Mouse (Mus musculus): ENCODE data around the gene Cox5a. TPM values are rescaled to one million over a fixed set of nuclear protein-coding genes. Genes with fewer than 3 reads are reported as not detected.

The Cox5a gene
- total RNA-seq, 2 experiments from 2014 or later: 381 to 426 TPM

DNA sequence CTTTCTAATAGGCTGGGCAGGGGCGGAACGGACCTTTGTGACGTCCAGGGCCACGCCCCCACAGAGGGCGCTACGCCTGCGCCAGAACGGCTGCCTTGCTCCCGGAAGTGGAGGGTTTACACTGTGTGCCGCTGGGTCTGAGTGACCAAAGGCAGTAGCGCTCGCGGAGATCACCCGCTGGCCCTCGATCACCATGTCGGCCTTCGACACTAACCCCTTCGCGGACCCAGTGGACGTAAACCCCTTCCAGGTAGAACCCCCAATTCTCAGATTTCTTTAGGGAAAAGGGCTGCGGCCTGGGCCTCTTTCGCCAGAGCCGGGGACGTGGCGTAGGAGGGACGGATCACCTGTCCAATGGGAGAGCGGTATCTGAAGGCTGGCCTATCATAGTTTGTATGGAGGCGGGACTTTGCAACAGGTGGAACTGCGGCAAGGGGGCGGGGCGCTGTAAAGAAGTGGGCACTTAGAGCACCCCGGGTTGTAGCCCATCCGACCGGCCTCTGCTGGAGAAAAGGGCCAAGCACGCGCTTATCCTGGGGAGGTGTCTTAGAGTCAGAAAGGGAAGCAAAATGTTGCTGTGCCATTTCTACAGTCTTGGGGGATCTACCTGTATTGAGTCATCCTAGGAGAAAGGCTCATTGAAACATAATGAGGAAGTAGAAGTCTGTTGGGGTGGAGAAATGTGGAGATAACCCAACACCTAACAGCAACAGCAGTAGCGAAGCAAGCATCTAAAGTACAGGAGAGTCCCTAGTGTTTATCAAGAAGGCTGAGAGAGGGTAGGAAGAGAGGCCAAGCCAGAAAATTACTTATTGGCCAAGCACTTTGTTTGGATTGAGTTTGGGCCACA, 40.0 kb downstream of the Cox5a start, which contains the start of gene Scamp2:
Gene Scamp2, plus strand, starts transcription at position 83 of the 850 bp plus-strand sequence.
- DNase-seq (ENCODE audit: low spot score in 2 of 2): peak; percentile 66 to 85

GRCm38 (mm10) chr9:57561711-57562099, 40.6 kb downstream of the Cox5a start:
- DNase-seq (ENCODE audit: low spot score in 2 of 2): no peak

GRCm38 (mm10) chr9:57562896-57563372, 41.9 kb downstream of the Cox5a start:
- no peak for DNase-seq (ENCODE audit: low spot score in 2 of 2)

GRCm38 (mm10) chr9:57564609-57565008, 43.5 kb downstream of the Cox5a start:
- DNase-seq (ENCODE audit: low spot score in 2 of 2): no peak

GRCm38 (mm10) chr9:57565741-57566221, 44.7 kb downstream of the Cox5a start:
- DNase-seq (ENCODE audit: low spot score in 2 of 2): no peak

DNA sequence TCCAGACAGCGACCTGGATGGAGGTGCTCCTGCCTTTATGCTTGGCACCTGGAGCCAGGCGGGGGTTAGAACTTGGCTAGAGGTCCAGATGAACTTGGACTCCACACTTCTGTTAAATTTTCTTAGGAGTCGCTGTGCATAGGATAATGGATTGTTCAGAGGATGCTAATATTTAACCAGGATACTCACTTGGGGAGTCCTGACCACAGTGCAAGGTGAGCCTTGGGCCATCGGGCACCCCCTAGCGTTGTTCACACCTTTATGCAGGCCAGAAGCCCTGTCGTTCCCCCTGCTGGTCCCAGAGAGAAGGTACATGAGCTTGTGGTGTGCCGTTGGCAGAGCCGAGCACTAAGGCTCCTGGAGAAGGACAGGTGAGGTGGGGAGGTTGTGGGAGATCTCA, 45.8 kb downstream of the Cox5a start:
- DNase-seq (ENCODE audit: low spot score in 2 of 2): no peak

DNA sequence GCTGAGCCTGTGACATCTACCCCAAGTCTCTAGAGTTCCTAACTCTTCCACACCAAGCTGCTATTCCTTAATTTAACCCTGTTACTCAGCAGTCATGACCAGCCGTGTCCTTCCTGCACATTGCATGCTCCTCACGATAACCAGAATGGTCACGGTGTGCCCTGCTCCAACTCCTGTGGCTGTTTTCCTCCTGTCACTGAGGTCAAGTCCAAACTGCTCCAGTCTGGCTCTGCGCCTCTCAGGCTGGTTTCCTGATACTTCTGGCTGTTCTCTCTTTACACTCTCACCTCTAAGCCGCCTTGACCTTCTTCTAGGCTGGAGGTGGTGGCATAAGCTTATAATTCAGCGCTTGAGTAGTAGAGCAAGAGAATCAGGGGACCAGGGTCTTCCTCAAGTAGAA, 47.4 kb downstream of the Cox5a start:
- DNase-seq (ENCODE audit: low spot score in 2 of 2): no peak

DNA sequence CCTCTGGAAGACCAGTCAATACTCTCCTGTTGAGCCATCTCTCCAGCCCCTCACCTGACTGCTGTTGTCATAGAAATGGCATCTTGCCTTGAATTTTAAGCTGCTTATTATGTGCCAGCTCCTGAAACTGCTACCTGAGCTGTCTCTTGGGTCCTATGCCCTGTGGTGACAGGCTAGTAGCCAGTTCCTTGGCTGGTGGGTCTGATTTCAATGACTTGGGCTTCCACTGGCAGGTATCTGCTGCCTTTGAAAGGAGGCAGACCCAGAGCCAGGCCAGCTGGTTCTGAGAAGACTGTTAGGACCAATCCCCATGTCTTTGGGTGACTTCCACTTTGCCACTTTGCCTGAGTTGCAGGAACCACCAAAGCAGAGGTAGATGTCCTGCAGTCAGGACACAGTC, 53.3 kb downstream of the Cox5a start:
- DNase-seq (ENCODE audit: low spot score in 2 of 2): no peak

DNA sequence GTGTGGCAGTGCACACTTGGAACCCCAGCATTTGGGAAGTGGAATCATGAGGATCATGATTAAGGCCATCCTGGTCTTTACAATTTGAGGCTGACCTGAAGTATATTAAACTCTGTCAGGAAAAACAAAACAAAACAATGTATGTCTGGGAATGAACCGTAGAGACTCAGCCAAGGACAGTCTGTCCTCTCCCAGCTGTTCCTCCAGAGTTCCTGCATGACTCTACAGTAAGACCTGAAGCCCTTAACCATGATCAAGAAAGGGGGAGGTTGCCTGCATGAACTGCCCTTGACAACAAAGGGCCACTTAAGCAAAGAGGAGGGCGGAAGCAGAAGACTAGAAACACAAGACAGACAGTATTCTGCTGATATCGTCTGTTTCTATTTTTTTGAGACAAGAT, 54.5 kb downstream of the Cox5a start:
- DNase-seq (ENCODE audit: low spot score in 2 of 2): no peak

- no peak for DNase-seq (ENCODE audit: low spot score in 2 of 2)
Observed at GRCm38 (mm10) chr9:57577144-57577849, 56.2 kb downstream of the Cox5a start.

Other genes with a start within 250 kb of the Cox5a start
- 10 to 100 TPM; 22.4 to 25.1 TPM for gene Ppcdc, start 81.2 kb upstream of the Cox5a start, total RNA-seq (2021)
- gene Scamp5, start 53.2 kb upstream of the Cox5a start, total RNA-seq (2021): 10 to 100 TPM; 27.7 to 29.8 TPM
- gene Rpp25, start 17.2 kb upstream of the Cox5a start, total RNA-seq (2021): 1 to 10 TPM; 6.2 to 6.9 TPM
- 10 to 100 TPM; 23.5 to 27.3 TPM for gene Fam219b, start 16.3 kb downstream of the Cox5a start, total RNA-seq (2021)
- 10 to 100 TPM; 50.7 to 55.7 TPM for gene Mpi, start 31.5 kb downstream of the Cox5a start, total RNA-seq (2021)
- 10 to 100 TPM; 63.4 to 72.2 TPM for gene Scamp2, start 39.7 kb downstream of the Cox5a start, total RNA-seq (2021)
- gene Ulk3, start 68.2 kb downstream of the Cox5a start, total RNA-seq (2021): 10 to 100 TPM; 23.4 to 29.2 TPM
- gene Cplx3, start 85.0 kb downstream of the Cox5a start, total RNA-seq (2021): not detected
- gene Lman1l, start 99.5 kb downstream of the Cox5a start, total RNA-seq (2021): not detected
- gene Csk, start 132.4 kb downstream of the Cox5a start, total RNA-seq (2021): 10 to 100 TPM; 91.3 to 92.4 TPM
- 1 to 10 TPM in 1 of 2 experiments, not detected in 1; 8.7 TPM for gene Cyp1a2, start 162.4 kb downstream of the Cox5a start, total RNA-seq (2021)
- gene Cyp1a1, start 166.7 kb downstream of the Cox5a start, total RNA-seq (2021): under 1 TPM in 1 of 2 experiments, not detected in 1; 0.31 TPM
- 10 to 100 TPM; 19.0 to 20.4 TPM for gene Edc3, start 187.3 kb downstream of the Cox5a start, total RNA-seq (2021)
- 10 to 100 TPM; 72.6 to 82.5 TPM for gene Clk3, start 244.6 kb downstream of the Cox5a start, total RNA-seq (2021)

All from adrenal gland, postnatal 4 days (tissue).